Mouse (Mus musculus) heart, adult 18-20 months (tissue): ENCODE measurements at regions not wholly inside any gene's neighbourhood (a gene's known extent, or its start where the extent isn't known, plus 50 kb on each side); places are given as distances from the start of the nearest gene placed in this dataset.
A peak's percentile ranks its signal among the peaks of the same experiment; 100 is the strongest.
"Not testable (repeated sequence)": the region's sequence is repeated elsewhere in the genome, so short reads cannot be mapped to it uniquely, and the experiment has no call there.

ENCODE experiments used
- DNase-seq, 2 experiments: peaks; one replicate each; pipeline ENCODE4 v3.0.0; 2021 to 2022; ENCODE audit warnings: mixed read lengths in 1 of 2

- DNase-seq: no peak
Measured at GRCm38 (mm10) chr3:118194754-118195153, 326.0 kb upstream of the Snx7 start.

- peak; percentile 12 to 29 for DNase-seq
Measured at GRCm38 (mm10) chr3:118189382-118189781, 320.6 kb upstream of the Snx7 start.

- DNase-seq: no peak
Measured at GRCm38 (mm10) chr3:118177446-118177845, 308.7 kb upstream of the Snx7 start.

- DNase-seq: no peak
Measured at GRCm38 (mm10) chr3:118162916-118163315, 294.2 kb upstream of the Snx7 start.

GRCm38 (mm10) chr3:118144788-118145187, 276.1 kb upstream of the Snx7 start:
- DNase-seq: no peak

GRCm38 (mm10) chr3:118141731-118142130, 273.0 kb upstream of the Snx7 start:
- DNase-seq: no peak

- no peak for DNase-seq
Measured at GRCm38 (mm10) chr3:118140108-118140507, 271.4 kb upstream of the Snx7 start.

- DNase-seq: not testable (repeated sequence)
Measured at GRCm38 (mm10) chr3:118128349-118128748, 259.6 kb upstream of the Snx7 start.

GRCm38 (mm10) chr3:118102635-118103034, 233.9 kb upstream of the Snx7 start:
- no peak for DNase-seq

GRCm38 (mm10) chr3:118084508-118084907, 215.8 kb upstream of the Snx7 start:
- DNase-seq: no peak

- no peak for DNase-seq
Measured at GRCm38 (mm10) chr3:118072363-118072762, 203.6 kb upstream of the Snx7 start.

GRCm38 (mm10) chr3:118070129-118070528, 201.4 kb upstream of the Snx7 start:
- DNase-seq: peak; percentile 45 to 66

GRCm38 (mm10) chr3:118063679-118064078, 194.9 kb upstream of the Snx7 start:
- no peak for DNase-seq

- no peak for DNase-seq
Measured at GRCm38 (mm10) chr3:118062569-118062968, 193.8 kb upstream of the Snx7 start.

GRCm38 (mm10) chr3:118047016-118047415, 178.3 kb upstream of the Snx7 start:
- DNase-seq: no peak

- DNase-seq: no peak
Measured at GRCm38 (mm10) chr3:118046536-118046935, 177.8 kb upstream of the Snx7 start.

- DNase-seq: no peak
Measured at GRCm38 (mm10) chr3:118036501-118036900, 167.8 kb upstream of the Snx7 start.

- no peak for DNase-seq
Measured at GRCm38 (mm10) chr3:117995401-117995800, 126.7 kb upstream of the Snx7 start.

GRCm38 (mm10) chr3:117994110-117994509, 125.4 kb upstream of the Snx7 start:
- DNase-seq: no peak

- DNase-seq: no peak
Measured at GRCm38 (mm10) chr3:117990561-117990960, 121.8 kb upstream of the Snx7 start.

GRCm38 (mm10) chr3:117988443-117988842, 119.7 kb upstream of the Snx7 start:
- no peak for DNase-seq

- peak in 1 of 2 experiments; percentile 2 for DNase-seq
Measured at GRCm38 (mm10) chr3:117975638-117976037, 106.9 kb upstream of the Snx7 start.

GRCm38 (mm10) chr3:117968805-117969204, 100.1 kb upstream of the Snx7 start:
- DNase-seq: no peak

GRCm38 (mm10) chr3:117938426-117938825, 69.7 kb upstream of the Snx7 start:
- no peak for DNase-seq

- no peak for DNase-seq
Measured at GRCm38 (mm10) chr3:117927527-117927926, 58.8 kb upstream of the Snx7 start.
